Mouse (Mus musculus) layer of hippocampus, adult 9-11 months (tissue): ENCODE measurements at regions not wholly inside any gene's neighbourhood (a gene's known extent, or its start where the extent isn't known, plus 50 kb on each side); places are given as distances from the start of the nearest gene placed in this dataset.

ENCODE experiments used
- DNase-seq: peaks from one replicate; pipeline ENCODE4 v3.0.0; 2022

- no peak for DNase-seq
Measured at GRCm38 (mm10) chr1:79522394-79522793, 82.5 kb upstream of the Scg2 start.

GRCm38 (mm10) chr1:79505677-79506076, 65.8 kb upstream of the Scg2 start:
- DNase-seq, result peak; percentile 8
